ENCODE assay signal across 27 mouse cellular contexts in the genomic region with DNA sequence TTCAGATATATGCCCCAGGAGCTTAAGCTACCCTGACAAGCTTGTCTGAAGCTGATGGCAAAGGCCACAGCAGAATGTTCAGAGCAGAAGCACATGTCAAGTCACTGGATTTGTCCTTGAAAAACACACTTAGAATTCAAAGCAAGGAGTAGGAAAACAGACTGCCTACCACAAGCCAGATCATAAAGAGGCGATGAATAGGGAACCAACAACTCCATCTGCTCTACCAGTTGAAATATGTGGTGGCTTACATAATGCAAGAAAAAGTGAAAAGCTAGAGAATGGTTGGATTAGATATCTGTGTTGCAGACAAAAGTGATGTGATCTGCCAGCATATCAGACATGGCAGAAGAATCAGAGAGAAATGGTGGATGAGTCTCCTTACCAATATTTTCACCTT.
"Had no signal": no experiment of that assay in that cellular context is flagged by ENCODE, and none has a peak within 500 bp of the region (broad histone marks: within the 10 kb centered on the region; RNA-seq: fewer than 3 reads in every experiment).

No protein-coding gene starts in this region.

- H3K4me2 ChIP-seq: heart, embryonic 12.5 days; hindbrain, embryonic 12.5 days; hindbrain, embryonic 14.5 days; intestine, embryonic 15.5 days; kidney, embryonic 15.5 days; limb, embryonic 13.5 days; limb, embryonic 15.5 days; liver, embryonic 12.5 days had no signal

- H3K9ac ChIP-seq: heart, embryonic 12.5 days; hindbrain, embryonic 12.5 days; hindbrain, embryonic 14.5 days; intestine, embryonic 15.5 days; kidney, embryonic 15.5 days; limb, embryonic 13.5 days; limb, embryonic 15.5 days; liver, embryonic 12.5 days; liver, embryonic 14.5 days had no signal

- H3K27me3 ChIP-seq: heart, embryonic 12.5 days; hindbrain, embryonic 12.5 days; intestine, embryonic 15.5 days; kidney, embryonic 15.5 days; limb, embryonic 13.5 days; limb, embryonic 15.5 days; liver, embryonic 12.5 days had no signal

- H3K4me1 ChIP-seq: heart, embryonic 10.5 days; heart, embryonic 12.5 days; hindbrain, embryonic 10.5 days; hindbrain, embryonic 12.5 days; intestine, embryonic 15.5 days; limb, embryonic 15.5 days; liver, embryonic 12.5 days had no signal

- H3K4me3 ChIP-seq: gastrocnemius, adult 2 months; heart, embryonic 10.5 days; heart, embryonic 12.5 days; hindbrain, embryonic 10.5 days; hindbrain, embryonic 12.5 days; intestine, embryonic 15.5 days; kidney, embryonic 15.5 days; limb, embryonic 13.5 days; limb, embryonic 15.5 days; liver, embryonic 12.5 days had no signal

- DNase-seq: gastrocnemius, adult 2 months; gastrocnemius, postnatal 10 days; gastrocnemius, postnatal 25 days; heart, adult 18-20 months; heart, postnatal 10 days; heart, postnatal 4 days; kidney, adult 2 months; kidney, adult 9 months; kidney, postnatal 14 days; kidney, postnatal 36 days; layer of hippocampus, postnatal 36 days; left cerebral cortex, postnatal 4 days had no signal

- H3K9me3 ChIP-seq: heart, embryonic 10.5 days; heart, embryonic 12.5 days; hindbrain, embryonic 10.5 days; hindbrain, embryonic 12.5 days; intestine, embryonic 15.5 days; kidney, embryonic 15.5 days; limb, embryonic 13.5 days; limb, embryonic 15.5 days; liver, embryonic 12.5 days had no signal

- H3K36me3 ChIP-seq: heart, embryonic 10.5 days; heart, embryonic 12.5 days; hindbrain, embryonic 10.5 days; hindbrain, embryonic 12.5 days; intestine, embryonic 15.5 days; kidney, embryonic 15.5 days; limb, embryonic 13.5 days; limb, embryonic 15.5 days; liver, embryonic 12.5 days had no signal

- H3K27ac ChIP-seq: gastrocnemius, adult 2 months; heart, embryonic 10.5 days; hindbrain, embryonic 10.5 days; hindbrain, embryonic 12.5 days; hindbrain, embryonic 14.5 days; intestine, embryonic 15.5 days; kidney, embryonic 15.5 days; kidney, postnatal 0 days; limb, embryonic 13.5 days; limb, embryonic 15.5 days; liver, embryonic 12.5 days; liver, embryonic 14.5 days had no signal

- ATAC-seq: hindbrain, embryonic 16.5 days; inflammation-experienced regulatory T-cells, adult 6 months; intestine, embryonic 15.5 days; intestine, postnatal 0 days; liver, embryonic 12.5 days had no signal
